Mouse (Mus musculus) WW6 (cell line): ENCODE results near the gene Rnf152.

Experiments
- DNase-seq: peaks from one replicate; pipeline ENCODE4 v3.0.0-alpha.2; 2013; ENCODE audit warnings: low read depth, low spot score

Gene Rnf152

DNA sequence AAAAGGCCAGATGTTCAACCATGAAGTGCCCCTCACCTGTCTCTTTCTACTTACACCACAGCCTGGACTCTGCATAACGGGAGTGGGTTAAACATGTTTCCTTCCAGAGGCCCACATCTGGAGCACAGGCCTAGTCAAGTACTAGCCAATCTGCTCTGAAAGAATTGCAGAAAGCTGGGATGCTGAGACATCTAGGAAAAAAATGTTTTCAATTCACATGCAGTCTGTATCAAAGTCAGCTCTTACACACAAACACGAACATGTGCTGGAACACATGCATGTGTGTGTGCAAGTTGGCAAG lies 44.0 kb downstream of the Rnf152 start:
- DNase-seq: no peak

DNA sequence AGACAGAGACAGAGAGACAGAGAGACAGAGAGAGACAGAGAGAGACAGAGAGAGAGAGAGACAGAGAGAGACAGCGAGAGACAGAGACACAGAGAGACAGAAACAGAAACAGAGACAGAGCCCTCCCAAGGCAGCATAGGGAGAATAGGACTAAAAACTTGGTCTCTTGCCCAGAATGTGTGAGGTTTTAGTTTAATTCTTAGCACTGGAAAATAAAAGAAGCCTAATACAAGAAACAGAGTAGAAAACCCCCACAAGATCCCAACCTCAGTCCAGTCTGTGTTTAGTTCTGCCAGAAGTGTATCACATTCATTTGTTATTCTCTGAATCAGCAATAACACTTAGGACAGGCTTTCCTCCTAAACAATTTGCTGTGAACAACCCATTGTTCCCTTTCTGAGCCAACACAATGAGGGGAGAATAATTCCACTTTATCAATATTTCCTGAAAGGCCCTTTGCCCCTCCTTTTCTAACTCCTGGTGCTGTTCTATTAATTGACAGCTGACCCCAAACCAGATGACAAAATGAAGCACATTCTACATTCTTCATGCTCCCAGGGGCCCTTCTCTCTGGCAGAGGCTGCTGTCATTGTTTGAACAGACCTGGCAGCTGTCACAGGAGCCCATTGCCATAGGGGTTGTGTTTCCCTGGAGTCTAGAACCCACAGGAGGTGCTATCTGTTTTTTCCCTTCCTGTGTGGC lies 44.5 kb downstream of the Rnf152 start:
- DNase-seq: no peak

DNA sequence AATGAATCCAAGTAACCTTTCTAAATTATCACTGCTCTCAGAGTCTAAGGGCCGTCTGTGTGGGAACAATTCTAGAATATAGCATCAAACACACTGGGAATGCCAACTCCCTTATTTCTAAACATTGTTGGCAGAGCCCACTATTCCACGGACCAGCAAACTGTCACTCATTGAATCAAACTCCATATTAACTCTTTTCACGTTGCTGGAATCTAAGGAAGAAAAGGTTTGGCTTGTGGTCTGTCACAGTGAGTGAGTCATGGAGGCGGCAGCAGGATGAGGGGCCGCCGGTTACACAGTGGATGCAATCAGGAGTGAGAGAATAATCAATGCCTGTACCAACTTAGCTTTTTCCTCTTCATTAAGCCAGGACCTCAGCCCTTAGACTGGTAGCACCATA lies 54.3 kb downstream of the Rnf152 start:
- DNase-seq: no peak

DNA sequence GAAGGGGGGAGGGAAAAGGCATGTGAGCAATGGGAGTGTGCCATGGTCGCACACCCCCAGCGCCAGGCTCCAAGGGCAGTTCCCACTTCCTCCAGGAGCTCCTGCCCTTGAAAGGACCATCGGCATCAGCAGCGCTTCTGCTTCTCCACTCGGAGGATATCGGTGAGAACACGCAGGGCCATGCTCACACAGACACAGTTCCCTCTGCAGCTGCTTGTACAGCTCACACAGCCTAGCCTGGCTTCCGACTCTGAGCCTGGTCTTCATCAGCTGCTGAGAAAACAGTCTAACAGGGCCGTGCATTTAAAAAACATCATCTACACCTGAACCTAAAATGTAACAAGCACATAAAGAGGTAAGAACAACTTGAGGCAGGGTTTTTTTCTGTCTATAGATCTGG lies 54.7 kb downstream of the Rnf152 start:
- no peak for DNase-seq

DNA sequence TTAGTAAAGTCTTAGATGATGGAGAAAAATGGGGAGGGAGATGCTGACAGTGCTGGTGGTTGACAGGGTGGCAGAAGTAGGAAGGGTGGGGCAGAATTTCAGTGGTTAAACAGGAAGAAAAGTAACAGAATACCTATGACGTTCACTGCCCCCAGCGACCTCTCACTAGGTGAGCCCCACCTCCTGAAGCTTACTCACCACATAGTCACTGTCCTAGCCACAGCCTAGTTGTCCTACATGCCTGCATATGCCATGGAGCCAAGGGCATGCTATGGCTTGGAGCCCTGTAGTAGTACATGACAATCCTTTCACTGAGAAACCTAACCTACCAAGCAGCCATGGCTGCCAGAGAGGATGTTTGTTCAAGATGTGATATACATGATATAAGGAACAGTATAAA lies 64.7 kb downstream of the Rnf152 start:
- DNase-seq: no peak

DNA sequence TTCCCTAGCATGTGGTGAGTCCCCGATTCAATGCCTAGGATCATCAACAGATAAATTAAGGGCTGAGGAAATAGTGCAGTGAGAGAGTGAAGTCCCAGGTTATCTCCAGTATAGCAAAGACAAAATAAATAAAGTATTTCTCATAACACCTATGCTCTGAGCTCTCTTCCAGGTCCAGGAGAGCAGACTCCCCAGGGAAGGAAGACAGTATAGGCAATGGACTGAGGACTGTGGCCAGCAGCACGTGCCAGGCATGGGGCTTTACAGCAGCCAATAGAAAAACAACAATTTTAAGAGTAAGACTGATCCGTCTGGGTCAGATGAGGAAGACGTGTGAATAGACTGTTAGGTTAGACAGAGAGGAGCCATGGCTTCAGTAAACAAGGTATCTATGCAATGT lies 69.0 kb downstream of the Rnf152 start:
- no peak for DNase-seq

DNA sequence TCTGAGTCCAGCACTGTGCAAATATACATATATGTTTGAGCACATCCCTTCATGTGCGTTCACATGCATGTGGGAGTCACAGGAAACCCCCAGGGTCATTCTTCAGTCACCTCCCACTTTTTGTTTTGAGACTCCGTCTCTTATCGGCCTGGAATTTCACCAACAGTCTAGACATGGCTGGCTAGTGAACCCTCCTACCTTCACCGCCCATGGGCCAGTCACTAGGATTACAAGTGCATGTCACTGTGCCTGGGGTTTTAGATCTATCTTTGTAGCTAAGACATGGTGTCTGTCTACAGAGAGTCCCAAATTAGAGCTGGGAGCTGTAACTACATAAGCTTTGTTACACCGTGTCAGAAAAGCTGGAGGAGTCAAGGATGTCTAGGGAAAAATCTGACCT lies 69.6 kb downstream of the Rnf152 start:
- no peak for DNase-seq

DNA sequence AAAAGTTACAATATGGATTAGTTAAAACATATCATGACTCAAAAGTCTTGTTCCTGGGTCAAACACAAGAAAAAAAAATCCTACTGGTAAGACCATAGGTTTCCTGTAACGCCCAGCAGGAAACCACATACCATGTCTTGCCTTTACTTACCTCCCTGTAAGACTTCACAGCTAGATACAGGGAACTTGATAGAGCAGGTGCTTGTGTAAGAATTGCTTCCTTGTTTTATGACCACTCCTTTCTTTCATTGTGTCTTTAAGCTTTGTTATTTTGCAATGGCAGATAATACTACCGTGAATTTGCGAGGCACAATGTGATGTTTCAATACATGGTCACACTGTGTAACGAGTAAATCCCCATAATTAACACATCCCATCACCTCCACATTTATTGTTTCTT lies 71.5 kb downstream of the Rnf152 start:
- no peak for DNase-seq

DNA sequence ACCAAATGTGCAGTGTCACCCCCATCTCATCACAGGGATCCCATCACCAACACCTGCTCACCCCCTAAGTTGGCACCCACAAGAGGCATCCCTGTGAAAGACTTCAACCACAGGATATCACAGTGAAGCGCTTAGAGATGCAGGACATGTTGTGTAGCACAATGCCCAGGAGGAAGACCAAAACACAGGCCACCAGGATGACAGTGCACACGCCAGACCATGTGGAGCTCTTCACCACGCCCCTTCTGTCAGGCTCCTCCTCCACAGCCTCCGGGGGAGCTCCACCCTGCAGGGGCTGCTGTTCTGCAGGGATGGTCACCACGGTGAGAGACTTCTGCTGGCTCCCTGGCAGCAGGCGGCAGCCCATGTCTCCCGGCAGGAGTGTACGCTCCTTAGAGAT lies 72.4 kb downstream of the Rnf152 start:
- DNase-seq: no peak

DNA sequence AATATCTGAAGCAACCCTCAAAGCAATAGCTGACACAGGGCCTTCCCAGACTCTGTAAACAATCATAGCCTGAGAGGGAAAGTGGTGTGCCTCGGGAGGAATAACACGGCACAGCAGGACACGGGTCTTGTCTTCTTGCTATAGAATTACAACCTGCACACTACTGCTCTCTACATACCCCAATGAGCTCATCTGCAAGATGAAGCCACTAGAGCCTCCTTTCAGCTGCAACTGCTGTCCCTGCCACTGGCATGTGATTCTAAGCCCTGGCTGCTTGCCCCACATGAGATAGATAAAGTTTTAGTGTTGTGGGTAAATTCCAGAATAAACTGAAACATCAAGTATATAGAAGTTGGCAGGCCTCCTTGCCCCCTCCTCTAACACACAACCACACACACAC lies 75.2 kb downstream of the Rnf152 start:
- DNase-seq: no peak

DNA sequence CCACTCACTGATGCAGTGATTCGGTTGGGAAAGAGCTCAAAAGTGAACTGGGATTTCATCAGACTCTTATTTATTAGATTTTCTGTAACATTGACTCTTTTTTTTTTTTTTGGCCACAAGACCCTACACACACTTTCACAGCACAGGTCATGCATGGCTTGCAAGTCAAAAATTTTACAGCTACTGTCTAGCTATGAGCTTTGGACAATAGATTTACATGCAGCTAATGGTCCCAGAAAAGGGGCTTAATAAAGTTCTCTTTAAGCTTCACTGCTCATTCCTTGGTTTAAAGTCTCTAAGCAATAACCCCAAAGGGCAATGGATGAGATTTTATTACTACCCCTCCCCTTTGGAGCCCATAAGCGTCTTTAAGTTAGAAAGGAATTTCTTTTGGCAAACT lies 76.3 kb downstream of the Rnf152 start:
- DNase-seq: no peak

DNA sequence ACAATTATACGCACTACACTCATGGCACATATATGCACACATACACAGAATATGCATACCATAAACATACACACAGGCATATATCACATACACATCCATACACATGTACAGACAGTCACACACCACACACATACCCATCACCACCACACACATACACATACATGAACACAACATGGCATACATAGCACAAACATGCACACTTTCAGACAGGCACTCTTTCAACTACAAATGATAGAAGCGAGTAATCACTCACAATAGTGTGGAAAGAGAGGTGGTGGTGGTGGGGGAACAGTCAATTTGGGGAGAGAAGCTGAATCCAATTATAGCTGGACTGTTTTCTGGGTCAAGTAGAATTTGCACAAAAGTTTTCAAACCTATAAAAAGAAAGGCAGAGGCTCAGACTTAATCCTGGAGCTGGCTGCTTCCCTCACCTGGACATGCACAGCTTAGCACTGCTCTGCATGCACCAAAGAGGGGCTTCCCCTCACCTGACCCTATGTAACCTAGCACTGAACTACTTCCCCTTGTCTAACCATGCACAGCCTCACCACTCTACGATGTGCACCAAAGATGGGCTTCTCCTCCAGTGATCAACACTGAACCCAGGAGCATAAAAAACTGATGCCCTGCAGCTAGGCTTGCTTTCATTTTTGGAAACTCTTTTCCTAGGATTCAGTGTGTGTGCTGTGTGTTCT lies 81.9 kb downstream of the Rnf152 start:
- DNase-seq: no peak

DNA sequence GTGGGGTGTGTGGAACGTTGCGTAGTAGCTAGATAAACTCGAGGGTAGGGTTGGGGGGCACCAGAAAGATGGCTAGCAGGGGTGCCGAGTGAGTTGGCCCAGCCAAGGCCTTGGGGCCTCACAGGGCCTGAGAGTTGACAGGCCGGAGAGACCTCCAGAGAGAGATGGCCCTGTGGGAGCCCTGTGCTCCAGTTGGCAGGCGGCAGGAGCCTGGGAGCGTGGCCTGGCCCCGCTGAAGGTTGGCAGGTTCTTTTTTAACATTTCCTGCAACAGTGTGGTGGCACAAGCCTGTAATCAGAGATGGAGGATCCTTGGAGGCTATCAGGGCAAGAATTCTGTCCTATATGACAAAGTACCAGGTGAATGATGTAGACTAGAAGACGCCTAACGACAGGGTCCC lies 85.4 kb downstream of the Rnf152 start:
- DNase-seq: no peak

DNA sequence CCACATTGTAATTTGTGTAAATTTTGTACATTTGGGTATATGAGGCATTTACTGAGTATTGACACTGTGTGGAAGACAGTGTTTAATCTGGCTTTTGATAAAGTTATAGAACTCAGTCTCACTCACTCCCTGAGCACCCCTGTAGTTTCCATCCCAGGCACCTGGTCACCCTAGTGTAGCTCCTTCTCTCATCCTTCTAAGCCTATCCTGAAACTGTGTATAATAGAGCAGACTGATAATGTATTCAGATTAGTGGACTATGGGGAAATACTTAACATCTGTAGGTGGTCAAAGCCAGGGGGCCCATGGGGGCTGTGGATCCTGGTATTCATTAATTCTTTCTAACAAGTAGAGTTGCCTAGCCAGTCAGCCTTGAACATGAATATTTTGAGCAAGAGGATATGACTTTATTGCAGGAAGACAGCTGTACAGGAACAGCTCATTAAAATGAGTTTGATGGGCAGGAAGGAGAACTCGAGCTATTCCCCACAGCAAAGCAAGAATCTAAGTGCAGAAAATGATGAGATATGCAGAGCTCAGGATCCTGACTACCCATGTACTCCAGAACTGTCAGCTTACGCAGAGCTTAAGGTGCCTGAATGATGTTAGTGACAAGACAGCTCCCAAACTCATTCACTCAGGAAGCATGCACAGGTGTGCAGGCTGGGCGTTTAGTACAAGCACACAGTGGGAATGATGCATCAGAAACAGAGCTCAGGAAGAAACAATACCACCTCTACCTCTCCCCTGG lies 93.1 kb downstream of the Rnf152 start:
- no peak for DNase-seq

DNA sequence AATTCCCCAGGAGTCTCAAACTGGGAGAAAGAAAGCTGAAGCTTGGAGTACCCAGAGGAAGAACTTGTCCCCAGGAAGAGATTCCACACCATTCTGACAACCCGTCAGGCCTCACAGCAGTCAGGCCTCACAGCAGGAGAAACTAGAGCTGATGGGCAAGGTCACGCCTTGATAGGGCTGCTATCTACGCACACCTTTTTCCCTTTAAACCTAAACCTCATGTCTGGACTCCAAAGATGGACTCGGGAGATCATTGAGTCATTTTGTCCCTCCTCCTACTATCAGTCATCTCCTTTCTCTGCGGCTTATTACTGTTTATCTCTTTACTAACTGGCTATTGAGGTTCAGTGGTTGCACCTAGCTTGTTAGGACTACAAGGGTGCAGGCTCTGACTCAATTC lies 96.3 kb downstream of the Rnf152 start:
- DNase-seq: no peak

DNA sequence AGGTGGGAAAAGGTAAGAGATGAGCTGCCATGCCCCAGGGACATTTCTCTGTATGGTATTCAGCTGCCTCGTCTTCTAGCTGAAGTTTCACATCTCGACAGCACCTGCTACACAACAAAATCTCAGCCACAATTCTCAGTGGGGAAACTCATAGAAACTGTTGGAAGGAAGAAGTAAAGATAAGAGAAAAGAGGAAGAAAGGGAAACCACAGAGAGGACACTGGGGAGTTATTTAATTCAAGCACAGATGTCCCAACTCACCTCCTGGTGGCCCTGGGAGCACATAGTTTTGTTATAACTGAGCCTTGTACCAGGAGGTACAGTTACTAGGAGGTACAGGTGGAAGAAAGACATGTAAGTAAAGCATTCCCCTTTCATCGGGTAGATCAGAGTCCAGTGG lies 99.3 kb downstream of the Rnf152 start:
- DNase-seq: no peak

DNA sequence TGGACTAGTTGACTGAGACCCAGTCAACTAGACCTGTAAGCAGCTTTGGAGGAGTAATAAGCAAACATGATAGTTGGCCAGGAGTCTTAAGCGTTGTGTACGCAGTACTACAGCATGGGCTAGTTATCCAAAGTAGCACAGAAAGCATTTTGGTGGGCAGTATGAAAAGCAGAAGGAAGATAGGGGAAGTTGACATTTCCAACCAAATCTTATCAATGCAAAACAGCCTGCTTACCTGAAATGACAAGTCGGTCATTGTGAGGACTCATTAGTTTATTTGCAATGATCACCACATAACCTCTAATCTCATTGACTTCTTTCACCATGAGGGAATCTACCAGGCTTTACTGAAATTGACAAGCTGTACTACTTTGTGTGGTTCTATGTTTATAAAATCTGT lies 107.3 kb downstream of the Rnf152 start:
- no peak for DNase-seq

DNA sequence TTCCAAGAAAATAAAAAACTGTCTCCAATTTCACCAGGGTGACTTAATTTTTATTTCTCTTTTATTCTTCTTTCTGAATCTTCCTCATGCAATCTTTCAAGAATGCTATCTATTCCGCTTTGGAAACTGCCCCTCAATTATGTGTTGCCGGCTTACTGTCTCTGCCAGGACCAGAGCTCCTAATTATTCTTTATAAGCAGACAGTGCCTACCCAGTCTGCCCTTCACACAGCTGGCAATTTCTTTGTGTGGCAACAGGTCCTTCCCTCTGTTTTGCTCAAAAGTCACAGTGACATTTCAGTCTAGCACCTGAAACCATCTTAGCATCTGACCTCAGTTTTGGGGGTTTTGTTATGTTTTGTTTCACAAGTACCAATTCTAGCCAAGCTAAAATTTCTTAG lies 109.9 kb downstream of the Rnf152 start:
- DNase-seq: no peak

DNA sequence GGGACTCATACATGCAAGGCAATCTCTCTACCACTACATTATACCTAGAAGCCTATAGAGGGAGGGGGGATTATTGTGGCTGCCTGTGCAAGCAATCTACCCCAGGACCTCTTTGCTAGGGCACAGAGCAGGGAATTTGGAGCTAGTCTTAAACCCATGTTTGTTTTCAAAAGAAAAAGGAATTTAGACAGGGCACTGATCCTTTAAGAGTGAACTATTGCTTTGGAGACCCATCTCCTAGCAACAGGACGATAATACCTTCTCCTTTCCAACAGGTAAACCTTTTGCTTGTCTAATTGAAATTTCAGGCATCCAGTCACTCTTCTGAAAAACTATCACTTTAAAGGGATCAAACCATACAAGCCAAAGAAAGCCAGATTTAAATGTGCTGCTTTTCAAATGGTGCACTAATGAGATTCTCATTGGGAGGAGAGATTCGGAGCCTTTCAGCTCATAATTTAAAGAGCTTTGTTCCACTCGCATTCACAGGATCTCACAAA lies 110.4 kb downstream of the Rnf152 start:
- no peak for DNase-seq

DNA sequence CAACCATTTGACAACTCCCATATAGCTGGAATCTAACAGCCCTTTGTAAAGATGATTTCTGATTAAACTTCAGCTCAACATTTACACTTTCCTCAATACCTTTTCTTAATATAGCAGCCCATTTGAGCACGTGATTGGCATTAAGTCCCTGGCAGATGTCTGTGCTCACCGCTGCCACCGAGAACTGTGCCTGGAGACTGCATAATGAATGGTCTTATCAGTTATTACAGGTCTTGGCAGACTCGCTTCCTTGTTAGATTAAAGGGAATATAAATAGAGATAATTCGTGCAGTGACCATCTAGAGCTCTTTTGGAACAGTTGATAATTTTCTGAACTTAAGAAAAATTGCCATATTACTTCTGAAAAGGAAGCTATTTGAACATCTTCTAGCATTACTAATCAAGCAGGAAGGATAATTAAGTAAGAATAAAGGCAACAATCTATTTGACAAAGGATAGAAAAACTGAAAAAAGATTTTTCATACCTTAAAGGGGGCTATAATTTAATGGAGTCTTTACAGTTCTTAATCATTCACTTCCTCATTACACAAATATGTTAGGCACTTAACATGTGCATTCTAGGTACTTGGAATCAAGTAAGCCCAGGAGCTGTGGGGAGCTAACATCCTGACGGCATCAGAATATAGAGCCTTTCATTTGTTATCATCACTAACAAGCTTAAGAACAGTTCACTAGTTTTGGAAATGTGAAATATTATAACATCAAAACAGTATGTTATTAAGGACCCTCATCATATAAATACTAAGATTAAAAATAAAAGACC lies 113.0 kb downstream of the Rnf152 start:
- no peak for DNase-seq

DNA sequence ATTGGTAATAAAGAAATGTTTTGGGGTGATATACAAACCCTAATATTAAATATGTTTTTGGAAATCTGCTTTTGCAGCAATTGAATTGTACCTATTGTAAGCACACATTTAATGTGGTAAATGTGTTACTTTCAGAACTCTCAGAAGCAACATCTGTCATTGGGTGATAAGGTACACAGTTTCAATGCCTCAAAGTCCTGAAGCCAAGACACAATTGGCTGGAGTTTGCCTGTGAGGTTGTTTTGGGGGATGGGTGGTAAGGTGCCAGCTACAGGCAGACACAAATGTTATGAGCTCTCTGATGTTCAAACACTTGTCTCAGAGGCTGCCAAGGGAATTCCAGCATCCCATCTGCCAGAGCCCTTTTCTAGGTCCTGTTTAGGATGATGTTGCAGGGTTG lies 116.3 kb downstream of the Rnf152 start:
- no peak for DNase-seq
